12 mouse cellular contexts compared by ENCODE assay signal in the genomic region with DNA sequence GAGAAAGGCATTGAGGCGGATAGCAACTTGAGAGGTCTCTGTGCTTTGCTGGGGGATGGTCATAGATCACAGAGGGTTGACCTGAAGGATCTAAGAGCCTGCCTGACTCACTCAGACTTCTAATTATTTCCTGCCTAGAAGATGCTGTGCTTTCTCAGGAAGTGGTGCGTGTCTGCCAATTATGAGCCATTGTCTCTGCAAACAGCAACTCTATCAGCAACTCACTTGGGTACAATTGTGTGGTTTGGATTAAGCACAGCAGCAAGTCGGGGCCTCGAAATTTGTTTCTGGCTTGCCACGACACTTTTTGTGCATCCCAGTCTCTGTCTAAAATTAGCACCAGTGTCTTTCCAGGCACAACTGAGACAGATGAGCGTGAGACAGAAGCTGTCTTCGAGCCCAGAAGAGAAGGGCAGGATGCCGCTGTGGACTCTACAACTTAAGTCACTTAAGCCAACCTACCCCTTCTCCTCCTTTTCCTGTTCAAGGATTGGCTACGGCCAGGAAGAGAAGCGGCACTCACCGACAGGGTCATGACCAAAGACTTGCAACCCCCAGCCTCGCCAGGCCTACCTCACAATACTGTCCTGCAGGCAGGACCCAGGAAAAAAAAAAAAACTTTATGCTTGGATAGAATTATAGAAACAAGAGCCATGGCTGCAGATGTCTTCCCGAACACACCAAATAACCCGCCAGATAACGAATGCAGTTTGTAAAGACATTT. TPM values are rescaled to one million over a fixed set of nuclear protein-coding genes. Genes with fewer than 3 reads are reported as not detected.
DNase-seq lines count a peak whose midpoint lies in the region; ATAC-seq and TF ChIP-seq lines count a peak whose summit lies in the region.
"Had no signal": no experiment of that assay in that cellular context is flagged by ENCODE, and none has a peak within 500 bp of the region (broad histone marks: within the 10 kb centered on the region; RNA-seq: fewer than 3 reads in every experiment).

No protein-coding gene starts in this region.

- peak overlapping the region; percentile 38; the same call in 1 of the 2 replicates for H3K9ac ChIP-seq in heart, embryonic 13.5 days
- 0 out of 2 replicates have a peak overlapping the region, but pooled peaks have one; percentile 9 for H3K9ac ChIP-seq in embryonic facial prominence, embryonic 11.5 days (replicated peaks; ENCODE audit: low read length)
- H3K9ac ChIP-seq in midbrain, postnatal 0 days (replicated peaks; ENCODE audit: low read length, poor library complexity, severe bottlenecking): no peak overlapping the region
- H3K9ac ChIP-seq: neural tube, embryonic 12.5 days had no signal

- H3K36me3 ChIP-seq in heart, embryonic 13.5 days: peaks cover 47% of the 10 kb centered on the region
- peaks cover 37% of the 10 kb centered on the region for H3K36me3 ChIP-seq in C2C12 (ENCODE audit: control insufficient read depth, insufficient read depth)
- peaks cover 15% of the 10 kb centered on the region for H3K36me3 ChIP-seq in embryonic facial prominence, embryonic 11.5 days (replicated peaks; ENCODE audit: control insufficient read depth, insufficient read depth, low read depth, low read length)
- H3K36me3 ChIP-seq in midbrain, postnatal 0 days (ENCODE audit: insufficient read depth, low read length): peaks cover 37% of the 10 kb centered on the region

- H3ac ChIP-seq in C2C12 (ENCODE audit: control insufficient read depth, insufficient read length, low read depth): peak overlapping the region; percentile 52

- no peak for DNase-seq in heart, adult 8-10 months (ENCODE audit: low spot score)
- no peak for DNase-seq in embryonic facial prominence, embryonic 11.5 days (ENCODE audit: low spot score)
- peak; percentile 30 for DNase-seq in kidney, postnatal 10 days
- no peak for DNase-seq in midbrain, postnatal 0 days (ENCODE audit: low spot score)
- DNase-seq in spleen, postnatal 36 days (ENCODE audit: low spot score in 2 of 2): no peak
- DNase-seq in cerebellum, adult 9-11 months: no peak

- no peaks in the 10 kb centered on the region for H3K9me3 ChIP-seq in heart, embryonic 13.5 days
- no peaks in the 10 kb centered on the region for H3K9me3 ChIP-seq in embryonic facial prominence, embryonic 11.5 days (replicated peaks; ENCODE audit: control insufficient read depth, low read length)
- no peaks in the 10 kb centered on the region for H3K9me3 ChIP-seq in midbrain, postnatal 0 days (ENCODE audit: low read length)
- H3K9me3 ChIP-seq: neural tube, embryonic 12.5 days had no signal

- H3K4me1 ChIP-seq in heart, embryonic 13.5 days: peaks cover 19% of the 10 kb centered on the region
- H3K4me1 ChIP-seq in embryonic facial prominence, embryonic 11.5 days (ENCODE audit: control insufficient read depth, insufficient read depth, low read length): peaks cover 6% of the 10 kb centered on the region; the same call in 1 of the 2 replicates
- no peaks in the 10 kb centered on the region for H3K4me1 ChIP-seq in midbrain, postnatal 0 days (ENCODE audit: insufficient read depth, low read length)
- H3K4me1 ChIP-seq: neural tube, embryonic 12.5 days had no signal

- H3K27me3 ChIP-seq in heart, embryonic 13.5 days (replicated peaks): no peaks in the 10 kb centered on the region
- no peaks in the 10 kb centered on the region for H3K27me3 ChIP-seq in C2C12 (ENCODE audit: control insufficient read depth, insufficient read depth, insufficient read length)
- H3K27me3 ChIP-seq in embryonic facial prominence, embryonic 11.5 days (ENCODE audit: control insufficient read depth, insufficient read depth, low read length): no peaks in the 10 kb centered on the region
- H3K27me3 ChIP-seq in midbrain, postnatal 0 days (ENCODE audit: insufficient read depth, low read length): no peaks in the 10 kb centered on the region
- H3K27me3 ChIP-seq: neural tube, embryonic 12.5 days had no signal

- no peak overlapping the region for H3K27ac ChIP-seq in heart, embryonic 13.5 days (replicated peaks)
- H3K27ac ChIP-seq in embryonic facial prominence, embryonic 11.5 days (replicated peaks; ENCODE audit: low read depth, low read length): no peak overlapping the region; the same call in 1 of the 2 replicates
- no peak overlapping the region for H3K27ac ChIP-seq in midbrain, postnatal 0 days (ENCODE audit: low read depth, low read length)
- H3K27ac ChIP-seq: neural tube, embryonic 12.5 days had no signal

- H3K4me2 ChIP-seq in heart, embryonic 13.5 days: no peak overlapping the region
- no peak overlapping the region for H3K4me2 ChIP-seq in embryonic facial prominence, embryonic 11.5 days (ENCODE audit: low read depth, low read length)
- no peak overlapping the region for H3K4me2 ChIP-seq in midbrain, postnatal 0 days (ENCODE audit: low read depth, low read length, poor library complexity, severe bottlenecking)
- H3K4me2 ChIP-seq: neural tube, embryonic 12.5 days had no signal

- WGBS in heart, embryonic 13.5 days: 48% methylated on average over 15 of the region's 15 CpGs
- 50% methylated on average over 15 of the region's 15 CpGs for WGBS in embryonic facial prominence, embryonic 11.5 days
- WGBS in midbrain, postnatal 0 days: 73% methylated on average over 15 of the region's 15 CpGs

- peaks cover 5% of the 10 kb centered on the region for H3K79me2 ChIP-seq in C2C12 (ENCODE audit: control insufficient read depth, insufficient read depth)

- H3K4me3 ChIP-seq in heart, embryonic 13.5 days: no peak overlapping the region
- no peak overlapping the region for H3K4me3 ChIP-seq in C2C12 (ENCODE audit: insufficient read depth, poor library complexity, severe bottlenecking)
- no peak overlapping the region for H3K4me3 ChIP-seq in embryonic facial prominence, embryonic 11.5 days (ENCODE audit: low read depth, low read length)
- H3K4me3 ChIP-seq in midbrain, postnatal 0 days (ENCODE audit: low read depth, low read length): no peak overlapping the region
- H3K4me3 ChIP-seq: erythroblast, embryonic 14.5 days; neural tube, embryonic 12.5 days had no signal

- ATAC-seq in heart, embryonic 13.5 days (ENCODE audit: extremely low read depth, insufficient number of reproducible peaks, low FRiP score, low TSS enrichment): no peak
- ATAC-seq in embryonic facial prominence, embryonic 11.5 days (replicated peaks; ENCODE audit: insufficient number of reproducible peaks, low FRiP score, low TSS enrichment, low read depth): 0 out of 2 replicates have a peak, but pooled peaks have one; percentile 26
- no peak for ATAC-seq in midbrain, postnatal 0 days (ENCODE audit: low FRiP score)
- ATAC-seq: hindbrain, embryonic 16.5 days had no signal

- H3K79me3 ChIP-seq in C2C12 (ENCODE audit: low read depth): no peaks in the 10 kb centered on the region

- TF ChIP-seq CTCF in C2C12 (IDR thresholded peaks at IDR 0.05; ENCODE audit: control insufficient read depth, insufficient read depth, insufficient read length): no peak
- no peak for TF ChIP-seq CTCF in midbrain, postnatal 0 days (IDR thresholded peaks at IDR 0.05)

TF ChIP-seq in C2C12, 6 proteins besides CTCF, POLR2A, EP300 and RAD21:
- TF ChIP-seq MYOD1 (IDR thresholded peaks at IDR 0.05; ENCODE audit: control insufficient read depth, insufficient read length, low read depth): peak; percentile 22
- TF ChIP-seq MAX (IDR thresholded peaks at IDR 0.05): peak; percentile 69
- no peak for TF ChIP-seq USF1 (IDR thresholded peaks at IDR 0.05; ENCODE audit: low read depth)
- TF ChIP-seq CEBPB (IDR thresholded peaks at IDR 0.05; ENCODE audit: low read depth): no peak
- TF ChIP-seq FOSL1 (IDR thresholded peaks at IDR 0.05; ENCODE audit: insufficient read depth, low read length, poor library complexity, severe bottlenecking): peak; percentile 4
TF ChIP-seq in C2C12: peak in this region for 3.

RNA-seq across cellular contexts. Expression of a gene that starts 8.8 kb away (rescaled TPM):
- polyA plus RNA-seq in heart, embryonic 13.5 days (2015; fragmentation: Nextera tagmentation; extraction: Ambion mirVana): 54.8 and 55.9 TPM in 2 replicates
- total RNA-seq in heart, adult 8-10 months (2022): 10 to 100 TPM; 39.5 to 50.6 (median 45.2) TPM
- 294 TPM for polyA plus RNA-seq in C2C12 (2012; fragmentation: generic; extraction: Trizol)
- polyA plus RNA-seq in embryonic facial prominence, embryonic 11.5 days (2014; fragmentation: Nextera tagmentation; extraction: Ambion mirVana): 89.6 and 90.0 TPM in 2 replicates
- 43.1 and 65.3 TPM in 2 replicates for total RNA-seq in midbrain, postnatal 0 days (2014; rRNA removed)
- polyA plus RNA-seq in midbrain, postnatal 0 days (2015; fragmentation: Nextera tagmentation; extraction: Ambion mirVana): 79.5 and 82.5 TPM in 2 replicates

RNA-seq across cellular contexts. Expression of a gene that starts 42.4 kb away (rescaled TPM):
- polyA plus RNA-seq in heart, embryonic 13.5 days (2015; fragmentation: Nextera tagmentation; extraction: Ambion mirVana): 5.0 and 5.7 TPM in 2 replicates
- total RNA-seq in heart, adult 8-10 months (2022): 10 to 100 TPM in 2 of 4 experiments, 1 to 10 TPM in 2; 9.4 to 11.3 (median 10.3) TPM
- polyA plus RNA-seq in C2C12 (2012; fragmentation: generic; extraction: Trizol): 0.82 TPM
- polyA plus RNA-seq in embryonic facial prominence, embryonic 11.5 days (2014; fragmentation: Nextera tagmentation; extraction: Ambion mirVana): 9.5 TPM in 2 replicates
- 7.2 and 9.9 TPM in 2 replicates for total RNA-seq in midbrain, postnatal 0 days (2014; rRNA removed)
- polyA plus RNA-seq in midbrain, postnatal 0 days (2015; fragmentation: Nextera tagmentation; extraction: Ambion mirVana): 4.7 and 5.0 TPM in 2 replicates

RNA-seq across cellular contexts. Expression of a gene that starts 50.4 kb away (rescaled TPM):
- polyA plus RNA-seq in heart, embryonic 13.5 days (2015; fragmentation: Nextera tagmentation; extraction: Ambion mirVana): 8.4 and 9.1 TPM in 2 replicates
- total RNA-seq in heart, adult 8-10 months (2022): 1 to 10 TPM; 3.7 to 5.1 (median 4.1) TPM
- 49.6 TPM for polyA plus RNA-seq in C2C12 (2012; fragmentation: generic; extraction: Trizol)
- 13.4 and 14.5 TPM in 2 replicates for polyA plus RNA-seq in embryonic facial prominence, embryonic 11.5 days (2014; fragmentation: Nextera tagmentation; extraction: Ambion mirVana)
- total RNA-seq in midbrain, postnatal 0 days (2014; rRNA removed): 3.4 and 6.0 TPM in 2 replicates
- 9.1 and 9.4 TPM in 2 replicates for polyA plus RNA-seq in midbrain, postnatal 0 days (2015; fragmentation: Nextera tagmentation; extraction: Ambion mirVana)
- total RNA-seq: megakaryocyte progenitor cell, adult 5-6 weeks had no signal
- polyA plus RNA-seq: erythroblast, embryonic 14.5 days had no signal
